Mouse (Mus musculus) liver, embryonic 14.5 days (tissue): ENCODE results near the gene Vmn2r24.
"Not testable (repeated sequence)": the region's sequence is repeated elsewhere in the genome, so short reads cannot be mapped to it uniquely, and the experiment has no call there.

Experiments
- CTCF ChIP-seq: IDR thresholded peaks from 2 replicates; pipeline ENCODE4 v1.5.1; 2016; ENCODE audit warnings: antibody characterized with exemption, low read depth, control low read depth
- EP300 ChIP-seq: IDR thresholded peaks from 2 replicates; pipeline ENCODE4 v1.6.1; 2016; ENCODE audit warnings: antibody characterized with exemption, low read depth

DNA sequence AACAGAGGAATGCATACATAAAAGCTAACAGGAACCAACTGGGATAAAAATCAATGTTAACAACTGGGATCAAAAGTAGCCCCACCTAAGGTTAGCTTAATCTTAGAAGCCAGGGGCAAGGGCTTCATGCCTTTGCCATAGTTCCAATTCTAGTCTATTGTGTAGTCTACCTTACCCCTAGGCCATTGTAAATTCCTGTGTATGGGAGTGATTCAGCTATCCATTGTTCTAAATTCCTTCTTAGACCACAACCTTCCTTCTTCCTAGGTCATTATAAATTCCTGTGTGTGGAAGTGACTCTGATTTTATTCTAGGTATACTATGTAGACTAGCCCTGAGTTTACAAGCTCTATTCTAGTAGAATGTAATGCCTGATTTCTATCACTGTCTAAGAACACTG is 31.6 kb downstream of the Vmn2r24 start:
- not testable (repeated sequence) for TF ChIP-seq CTCF, EP300
